Mouse (Mus musculus): ENCODE measurements at regions not wholly inside any gene's neighbourhood (a gene's known extent, or its start where the extent isn't known, plus 50 kb on each side); places are given as distances from the start of the nearest gene placed in this dataset.

GRCm38 (mm10) chr12:18237549-18237948 is 276.8 kb upstream of the 5730507C01Rik start:
- no peak for TF ChIP-seq CTCF (IDR thresholded peaks at IDR 0.05)
- TF ChIP-seq POLR2A (IDR thresholded peaks at IDR 0.05; ENCODE audit: insufficient read depth, low read depth, low read length): no peak
